Mouse (Mus musculus): ENCODE measurements around the gene Cideb. TPM values are rescaled to one million over a fixed set of nuclear protein-coding genes. Genes with fewer than 3 reads are reported as not detected.

The Cideb gene
- total and polyA plus RNA-seq, 3 experiments, result 0.61 to 2.3 TPM; not detected in 1

GRCm38 (mm10) chr14:55713007-55713728 is 45.1 kb downstream of the Cideb start:
- dilution Hi-C loops (cut with MboI; ENCODE audit: extremely low pct_ligation_motif_present, extremely low pct_unique_long_range_greater_than_20kb, low sequenced_read_pairs), result no loop called here
- H3K27me3 ChIP-seq (replicated peaks), result peaks cover 2% of the 10 kb centered on the region
- TF ChIP-seq POLR2AphosphoS2 (IDR thresholded peaks at IDR 0.05; ENCODE audit: low read depth, low read length) (no peak), JUN (IDR thresholded peaks at IDR 0.05; ENCODE audit: insufficient read depth, low read depth, low read length) (no peak), ELF1 (IDR thresholded peaks at IDR 0.05; ENCODE audit: low read depth, low read length) (no peak), KAT2A (IDR thresholded peaks at IDR 0.05; ENCODE audit: insufficient replicate concordance, low read length) (no peak), ZC3H11A (IDR thresholded peaks at IDR 0.05; ENCODE audit: low read depth, low read length) (no peak)
- no peak overlapping the region for H3K9ac ChIP-seq (ENCODE audit: insufficient read depth, low read depth)
- H3K36me3 ChIP-seq (replicated peaks in 1 of 2; ENCODE audit: control insufficient read depth in 1 of 2, insufficient read depth in 1 of 2, low read length in 1 of 2), result peaks cover 17 to 22% of the 10 kb centered on the region in 2 experiments
- no peak overlapping the region for H3K4me2 ChIP-seq (ENCODE audit: insufficient read depth, low read depth, poor library complexity, severe bottlenecking)
- H3K9me3 ChIP-seq (replicated peaks; ENCODE audit: low read length), result no peaks in the 10 kb centered on the region
- no peak for DNase-seq (ENCODE audit: extremely low read depth)
- no peak overlapping the region for H3K4me3 ChIP-seq (replicated peaks in 1 of 3; ENCODE audit: low read depth in 2 of 3, low read length in 2 of 3, poor library complexity in 1 of 3)
- no peaks in the 10 kb centered on the region for H3K79me2 ChIP-seq (replicated peaks; ENCODE audit: control insufficient read depth, extremely low read depth, insufficient read depth, poor library complexity, severe bottlenecking)
- H3K27ac ChIP-seq (ENCODE audit: insufficient read depth, low read depth), result no peak overlapping the region
- no peaks in the 10 kb centered on the region for H3K4me1 ChIP-seq (ENCODE audit: control insufficient read depth in 1 of 2, insufficient read depth in 2 of 2)
- in situ Hi-C loops (cut with MboI; ENCODE audit: low pct_ligation_motif_present, low pct_unique_long_range_greater_than_20kb, low sequenced_read_pairs), result no loop called here

GRCm38 (mm10) chr14:55711786-55712185 is 46.5 kb downstream of the Cideb start:
- Histone ChIP-seq H3K9me3 (replicated peaks; ENCODE audit: low read length) (no peaks in the 10 kb centered on the region), H3K27ac (ENCODE audit: insufficient read depth, low read depth) (no peak overlapping the region), H3K4me1 (ENCODE audit: control insufficient read depth in 1 of 2, insufficient read depth in 2 of 2) (no peaks in the 10 kb centered on the region), H3K4me3 (replicated peaks in 1 of 3; ENCODE audit: low read depth in 2 of 3, low read length in 2 of 3, poor library complexity in 1 of 3) (no peak overlapping the region), H3K27me3 (replicated peaks) (peaks cover 2% of the 10 kb centered on the region), H3K9ac (ENCODE audit: insufficient read depth, low read depth) (no peak overlapping the region), H3K4me2 (ENCODE audit: insufficient read depth, low read depth, poor library complexity, severe bottlenecking) (no peak overlapping the region), H3K79me2 (replicated peaks; ENCODE audit: control insufficient read depth, extremely low read depth, insufficient read depth, poor library complexity, severe bottlenecking) (no peaks in the 10 kb centered on the region), H3K36me3 (replicated peaks in 1 of 2; ENCODE audit: control insufficient read depth in 1 of 2, insufficient read depth in 1 of 2, low read length in 1 of 2) (peaks cover 5 to 9% of the 10 kb centered on the region in 2 experiments)
- no peak for DNase-seq (ENCODE audit: extremely low read depth)
- dilution Hi-C loops (cut with MboI; ENCODE audit: extremely low pct_ligation_motif_present, extremely low pct_unique_long_range_greater_than_20kb, low sequenced_read_pairs) (no loop called here), in situ Hi-C loops (cut with MboI; ENCODE audit: low pct_ligation_motif_present, low pct_unique_long_range_greater_than_20kb, low sequenced_read_pairs) (no loop called here)
- TF ChIP-seq MXI1 (IDR thresholded peaks at IDR 0.05; ENCODE audit: low read depth, low read length) (no peak), HCFC1 (IDR thresholded peaks at IDR 0.05; ENCODE audit: low read depth, low read length) (no peak), SIN3A (IDR thresholded peaks at IDR 0.05; ENCODE audit: low read length) (no peak), CHD2 (IDR thresholded peaks at IDR 0.05; ENCODE audit: low read length) (no peak), NELFE (IDR thresholded peaks at IDR 0.05; ENCODE audit: low read depth, low read length) (no peak), ZMIZ1 (IDR thresholded peaks at IDR 0.05; ENCODE audit: low read depth, low read length) (no peak), MEF2A (IDR thresholded peaks at IDR 0.05; ENCODE audit: borderline replicate concordance, low read depth, low read length) (no peak), JUND (conservative IDR thresholded peaks at IDR 0.05; ENCODE audit: low read depth, low read length) (no peak)

- in situ Hi-C loops (cut with MboI; ENCODE audit: low pct_ligation_motif_present, low pct_unique_long_range_greater_than_20kb, low sequenced_read_pairs), result no loop called here
- H3K9ac ChIP-seq (ENCODE audit: insufficient read depth, low read depth), result no peak overlapping the region
- TF ChIP-seq MAFK (IDR thresholded peaks at IDR 0.05; ENCODE audit: insufficient replicate concordance, low read length), result no peak
- TF ChIP-seq SIN3A (IDR thresholded peaks at IDR 0.05; ENCODE audit: low read length), result no peak
- TF ChIP-seq USF1 (IDR thresholded peaks at IDR 0.05; ENCODE audit: low read depth, low read length), result no peak
- no peak for TF ChIP-seq EP300 (IDR thresholded peaks at IDR 0.05; ENCODE audit: low read length)
- TF ChIP-seq CHD2 (IDR thresholded peaks at IDR 0.05; ENCODE audit: low read length), result no peak
- no peak for TF ChIP-seq MEF2A (IDR thresholded peaks at IDR 0.05; ENCODE audit: borderline replicate concordance, low read depth, low read length)
- TF ChIP-seq IRF4 (IDR thresholded peaks at IDR 0.05; ENCODE audit: low read depth, low read length), result no peak
- no peak for TF ChIP-seq SMC3 (IDR thresholded peaks at IDR 0.05; ENCODE audit: low read depth, low read length)
- TF ChIP-seq JUN (IDR thresholded peaks at IDR 0.05; ENCODE audit: insufficient read depth, low read depth, low read length), result no peak
- TF ChIP-seq PAX5 (IDR thresholded peaks at IDR 0.05; ENCODE audit: low read length), result no peak
- no peak for TF ChIP-seq CTCF (conservative IDR thresholded peaks at IDR 0.05 in 1 of 2, IDR thresholded peaks at IDR 0.05 in 1 of 2; ENCODE audit: low read depth in 2 of 2, low read length in 2 of 2)
- no peak for TF ChIP-seq BHLHE40 (IDR thresholded peaks at IDR 0.05; ENCODE audit: low read depth, low read length)
- no peak for TF ChIP-seq ELF1 (IDR thresholded peaks at IDR 0.05; ENCODE audit: low read depth, low read length)
- no peak for TF ChIP-seq NRF1 (IDR thresholded peaks at IDR 0.05; ENCODE audit: low read depth, low read length)
- no peak for TF ChIP-seq TCF12 (IDR thresholded peaks at IDR 0.05; ENCODE audit: low read depth, low read length)
- no peak for TF ChIP-seq E2F4 (IDR thresholded peaks at IDR 0.05; ENCODE audit: insufficient replicate concordance, low read depth, low read length)
- TF ChIP-seq ZC3H11A (IDR thresholded peaks at IDR 0.05; ENCODE audit: low read depth, low read length), result no peak
- no peak for TF ChIP-seq GABPA (IDR thresholded peaks at IDR 0.05; ENCODE audit: insufficient replicate concordance, low read depth, low read length)
Observed at GRCm38 (mm10) chr14:55709509-55709908, 48.7 kb downstream of the Cideb start.

More at GRCm38 (mm10) chr14:55709509-55709908, 48.7 kb downstream of the Cideb start:
- Histone ChIP-seq H3K27ac (ENCODE audit: insufficient read depth, low read depth) (no peak overlapping the region), H3K4me3 (replicated peaks in 1 of 3; ENCODE audit: low read depth in 2 of 3, low read length in 2 of 3, poor library complexity in 1 of 3) (no peak overlapping the region), H3K27me3 (replicated peaks) (peaks cover 2% of the 10 kb centered on the region), H3K4me2 (ENCODE audit: insufficient read depth, low read depth, poor library complexity, severe bottlenecking) (no peak overlapping the region), H3K9me3 (replicated peaks; ENCODE audit: low read length) (no peaks in the 10 kb centered on the region), H3K36me3 (replicated peaks in 1 of 2; ENCODE audit: control insufficient read depth in 1 of 2, insufficient read depth in 1 of 2, low read length in 1 of 2) (no peaks in the 10 kb centered on the region), H3K4me1 (ENCODE audit: control insufficient read depth in 1 of 2, insufficient read depth in 2 of 2) (no peaks in the 10 kb centered on the region), H3K79me2 (replicated peaks; ENCODE audit: control insufficient read depth, extremely low read depth, insufficient read depth, poor library complexity, severe bottlenecking) (no peaks in the 10 kb centered on the region)
- DNase-seq (ENCODE audit: extremely low read depth), result no peak
- dilution Hi-C loops (cut with MboI; ENCODE audit: extremely low pct_ligation_motif_present, extremely low pct_unique_long_range_greater_than_20kb, low sequenced_read_pairs), result no loop called here
